Mouse (Mus musculus): ENCODE data around the gene Lyzl6.
"Not testable (repeated sequence)": the region's sequence is repeated elsewhere in the genome, so short reads cannot be mapped to it uniquely, and the experiment has no call there.

Lyzl6 gene

DNA sequence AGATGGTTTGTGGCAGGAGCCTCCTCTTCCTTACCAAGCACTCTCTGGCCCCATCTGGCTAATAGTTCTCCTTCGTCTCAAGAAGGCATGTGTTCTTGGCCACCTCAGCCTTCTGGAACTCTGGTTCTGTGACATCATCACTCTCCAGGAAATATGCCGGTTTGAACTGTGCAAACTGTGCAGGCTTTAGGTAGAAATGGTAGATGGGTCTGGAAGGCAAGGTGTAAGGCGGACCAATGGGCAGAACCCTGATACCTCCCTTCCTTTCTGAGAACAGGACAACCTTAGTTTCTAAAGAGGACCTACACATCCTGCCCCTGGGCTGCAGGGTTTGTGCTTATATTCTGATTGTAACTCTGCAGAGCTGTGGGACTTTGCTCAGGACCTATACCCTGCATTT is at the start of gene Lyzl6:
Gene Lyzl6, minus strand, starts transcription at position 101 of the 400 bp plus-strand sequence.
- DNase-seq (ENCODE audit: low spot score in 2 of 2), result no peak

DNA sequence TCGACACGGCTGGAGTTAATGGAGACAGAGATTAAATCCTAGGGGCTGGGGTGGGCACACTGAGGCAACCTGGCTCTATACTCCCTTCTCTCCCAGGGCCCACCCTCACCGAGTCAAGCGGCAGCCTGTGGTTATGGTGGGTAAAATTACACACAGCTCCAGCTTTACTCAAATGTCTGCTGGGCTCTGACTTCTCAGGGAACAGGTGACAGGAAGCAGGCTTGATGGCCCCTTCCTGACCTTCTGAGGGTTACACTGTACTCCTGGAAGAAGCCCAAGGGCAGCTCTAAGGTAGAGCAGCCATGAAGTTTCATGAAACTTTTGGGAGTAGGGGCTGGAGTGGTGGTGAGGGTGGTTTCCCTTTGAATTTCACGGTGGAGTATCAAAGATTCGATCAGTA is 48.0 kb upstream of the Lyzl6 start:
- DNase-seq (ENCODE audit: low spot score in 2 of 2), result no peak

DNA sequence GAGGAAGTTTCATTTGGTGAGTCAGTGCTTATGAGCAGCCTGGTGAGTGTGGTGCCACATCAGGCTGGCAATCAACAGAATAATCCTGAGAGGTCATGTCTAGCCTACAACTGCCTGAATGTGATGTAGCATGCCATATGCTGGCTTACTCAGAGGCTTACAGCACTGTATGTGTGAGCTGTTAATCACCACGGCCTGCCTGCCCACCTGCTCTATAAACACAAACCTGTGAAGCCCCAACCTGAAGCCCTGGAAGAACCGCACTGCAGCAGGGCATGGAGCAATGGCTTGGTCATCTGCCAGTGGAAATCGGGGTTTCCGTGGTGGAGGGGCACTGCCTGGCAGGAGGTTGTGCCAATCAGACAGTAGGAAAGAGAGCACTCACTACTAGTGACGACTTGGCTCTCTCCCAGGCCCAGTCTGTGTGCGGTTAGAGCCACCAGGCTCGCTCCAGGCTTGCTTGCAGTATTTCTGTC is 46.6 kb upstream of the Lyzl6 start:
- peak in 1 of 2 experiments; percentile 48 for DNase-seq (ENCODE audit: low spot score in 2 of 2)

DNA sequence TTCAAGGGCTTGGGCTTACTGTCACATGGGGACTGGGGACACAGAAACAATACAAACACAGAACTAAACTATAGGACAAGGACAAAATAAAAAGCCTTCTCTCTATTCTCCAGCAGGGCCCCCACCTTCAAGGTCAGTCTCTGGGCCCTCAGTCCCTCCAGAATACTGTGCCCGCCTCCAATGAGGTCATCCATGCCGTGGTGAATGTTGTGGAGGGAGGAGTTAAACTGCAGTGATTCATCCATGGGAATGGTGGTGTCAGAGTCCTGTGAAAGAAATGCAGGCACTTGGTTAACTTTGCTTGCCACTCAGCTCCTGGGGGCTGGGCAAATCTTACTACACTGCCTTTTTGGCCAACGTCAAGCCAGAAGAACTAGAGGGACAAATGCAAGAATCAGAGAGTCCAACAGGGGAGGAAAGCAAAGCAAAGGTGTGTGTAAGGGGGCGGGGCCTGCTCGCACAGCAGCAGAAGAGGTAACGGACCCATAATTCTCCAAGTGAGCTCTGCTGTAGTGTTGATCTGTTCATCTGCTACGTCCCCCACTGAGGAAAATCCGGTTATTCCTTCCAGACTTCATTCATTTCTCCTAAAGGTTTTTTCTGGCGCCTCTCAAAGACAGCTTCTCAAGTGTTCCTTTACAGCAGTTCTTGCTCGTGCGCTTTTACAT is 45.1 kb upstream of the Lyzl6 start:
- DNase-seq (ENCODE audit: low spot score in 2 of 2), result no peak

DNA sequence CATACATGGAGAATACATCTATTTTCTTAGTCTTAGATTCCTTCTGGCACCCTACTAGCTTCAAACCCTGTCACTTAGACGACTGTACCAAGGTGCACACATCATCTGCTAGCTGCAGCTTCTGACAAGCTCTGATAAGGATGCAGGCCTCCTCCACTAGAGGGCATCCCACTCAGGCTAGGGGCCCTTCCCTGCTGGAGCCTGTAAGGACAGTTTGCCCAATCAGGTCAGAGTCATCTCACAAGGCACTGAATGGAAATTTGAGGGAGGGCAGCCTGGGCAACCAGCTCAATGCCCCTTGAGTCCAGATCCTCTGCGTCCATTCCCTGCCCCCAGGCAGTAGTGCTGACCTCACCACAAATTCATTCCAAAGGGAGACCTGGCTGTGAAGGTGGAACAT is 38.4 kb upstream of the Lyzl6 start:
- not testable (repeated sequence) for DNase-seq (ENCODE audit: low spot score in 2 of 2)

DNA sequence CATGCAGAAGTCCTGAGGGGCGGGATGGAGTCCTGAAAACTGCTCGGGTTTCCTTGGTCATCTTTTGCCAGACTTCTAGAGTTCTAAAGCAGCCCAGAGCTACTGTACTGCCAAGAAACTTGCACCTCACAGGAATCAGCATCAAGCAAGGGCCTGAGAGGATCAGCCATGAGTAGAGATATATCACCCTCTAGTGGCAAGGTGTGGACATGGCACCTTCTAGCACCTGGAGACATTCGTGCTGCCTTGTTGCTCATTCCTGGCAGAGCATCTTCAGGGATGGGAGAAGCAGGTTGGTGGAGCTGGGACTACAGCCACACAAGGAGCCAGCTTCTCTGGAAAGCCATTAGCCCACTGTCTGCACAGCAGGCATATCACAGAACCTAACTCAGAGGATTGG is 36.9 kb upstream of the Lyzl6 start:
- peak; percentile 75 to 79 for DNase-seq (ENCODE audit: low spot score in 2 of 2)

DNA sequence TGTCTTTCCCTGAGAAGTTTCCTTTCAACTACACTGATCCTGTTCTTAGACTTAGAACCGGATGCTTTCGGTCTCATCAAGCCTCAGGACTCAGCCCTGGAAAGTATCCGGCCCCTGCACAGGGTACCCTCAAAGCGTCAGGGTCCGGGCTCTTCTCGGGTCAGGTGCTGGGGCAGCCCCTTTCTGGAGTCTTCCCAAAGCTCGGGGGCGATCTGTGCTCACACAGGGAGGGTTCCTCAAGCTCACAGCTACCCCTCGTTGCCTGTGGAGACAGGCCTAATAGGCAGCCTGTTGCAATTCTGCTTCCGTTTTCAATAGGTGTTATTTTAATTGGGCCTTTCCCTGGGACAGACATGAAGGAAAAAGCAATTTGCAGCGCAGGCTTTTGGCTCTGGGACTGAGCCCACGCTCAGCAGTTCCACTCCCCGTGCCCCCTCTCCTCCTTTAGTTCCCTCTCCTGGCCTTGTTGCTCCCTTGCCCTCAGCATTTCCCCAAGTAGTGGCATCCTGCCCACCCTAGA is 28.3 kb upstream of the Lyzl6 start:
- DNase-seq (ENCODE audit: low spot score in 2 of 2), result no peak

DNA sequence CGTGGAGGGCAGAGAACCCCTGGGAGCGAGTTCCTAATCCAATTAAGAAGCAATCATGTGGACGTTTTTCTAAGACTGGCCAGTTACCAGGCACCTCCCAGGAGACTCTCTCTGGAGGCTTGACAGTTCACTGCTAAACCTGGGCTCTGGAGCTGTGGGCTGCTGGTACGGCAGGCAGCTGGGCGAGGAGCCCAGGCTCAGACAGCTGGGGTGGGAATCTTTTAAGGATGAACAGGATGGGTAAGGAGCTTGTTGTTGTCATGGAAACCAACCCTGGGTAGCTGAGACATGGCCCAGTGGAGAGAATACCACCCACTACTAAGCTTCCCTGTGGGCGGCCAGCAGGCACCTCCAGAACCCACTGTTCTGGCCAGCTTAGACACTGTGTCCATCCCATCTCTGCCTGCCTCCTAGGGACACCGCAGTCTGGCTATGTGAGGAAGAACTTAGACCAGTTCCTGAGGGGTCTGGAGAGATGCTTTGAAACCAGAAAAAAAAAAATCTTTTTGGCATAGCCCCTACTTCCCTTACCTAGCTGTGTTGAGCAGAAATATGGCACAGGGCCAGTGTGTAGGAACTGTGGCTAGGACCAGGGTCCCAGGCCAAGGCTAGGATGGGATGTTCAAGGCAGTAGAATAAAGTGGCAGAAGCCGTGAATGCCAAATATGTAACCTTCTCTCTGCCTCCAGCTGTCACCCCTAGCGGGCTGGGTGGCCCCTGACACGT is 27.7 kb upstream of the Lyzl6 start:
- peak; percentile 87 to 95 for DNase-seq (ENCODE audit: low spot score in 2 of 2)

DNA sequence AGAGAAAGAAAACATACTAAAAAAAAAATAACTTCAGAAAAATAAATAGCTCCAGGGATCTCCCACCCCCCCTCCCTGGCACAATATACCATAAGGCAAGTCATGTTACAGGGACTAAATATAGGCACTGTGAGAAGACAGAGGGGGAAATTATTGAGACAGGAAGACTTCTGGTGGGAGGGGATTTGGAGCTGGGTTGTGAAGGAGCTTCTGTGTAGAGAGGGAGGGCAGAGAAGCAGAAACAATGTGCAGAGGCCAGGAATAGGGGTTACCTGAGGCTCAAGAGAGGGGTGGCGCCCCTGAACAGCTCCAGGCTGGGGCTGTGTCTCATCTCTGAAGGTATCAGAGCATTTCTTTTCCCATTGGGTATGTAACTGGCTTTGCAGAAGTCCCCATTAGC is 27.0 kb upstream of the Lyzl6 start:
- no peak for DNase-seq (ENCODE audit: low spot score in 2 of 2)

DNA sequence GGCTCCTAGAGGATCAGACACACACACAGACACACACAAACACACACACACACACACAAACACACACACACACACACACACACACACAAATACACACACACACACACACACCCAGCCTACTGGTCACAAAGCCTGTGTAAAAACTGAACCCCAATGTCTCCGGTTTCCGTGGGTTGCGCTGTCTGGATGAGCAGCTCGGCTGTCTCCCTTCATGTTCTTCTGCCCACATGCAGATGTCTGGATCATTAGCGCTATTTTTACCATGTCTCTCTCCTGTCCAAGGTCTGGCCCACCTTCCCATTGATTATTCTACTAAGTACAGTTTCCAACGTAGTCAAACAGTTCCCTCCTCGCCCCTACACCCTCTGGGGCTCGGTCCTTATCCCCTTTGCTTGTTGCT is 24.4 kb upstream of the Lyzl6 start:
- DNase-seq (ENCODE audit: low spot score in 2 of 2), result no peak

DNA sequence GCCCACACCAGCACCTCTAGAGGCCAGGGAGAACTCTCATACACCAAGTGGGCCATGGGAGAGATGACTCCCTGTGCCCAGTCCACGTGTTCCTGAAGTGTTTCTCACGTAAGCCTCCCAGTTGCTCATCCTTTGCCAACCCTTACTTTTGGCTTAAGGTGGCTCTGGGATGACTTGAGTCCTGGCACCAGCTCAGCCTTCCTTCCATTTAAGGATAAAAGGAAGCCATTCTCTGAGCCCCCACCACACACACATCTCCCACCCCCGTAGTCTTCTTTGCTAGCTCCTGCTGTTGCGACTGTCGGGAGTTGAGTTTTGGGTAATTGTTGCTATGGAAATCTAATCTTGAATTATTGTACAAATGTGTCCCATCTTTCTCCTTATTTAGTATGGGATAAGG is 23.9 kb upstream of the Lyzl6 start:
- DNase-seq (ENCODE audit: low spot score in 2 of 2), result peak; percentile 83 to 86

DNA sequence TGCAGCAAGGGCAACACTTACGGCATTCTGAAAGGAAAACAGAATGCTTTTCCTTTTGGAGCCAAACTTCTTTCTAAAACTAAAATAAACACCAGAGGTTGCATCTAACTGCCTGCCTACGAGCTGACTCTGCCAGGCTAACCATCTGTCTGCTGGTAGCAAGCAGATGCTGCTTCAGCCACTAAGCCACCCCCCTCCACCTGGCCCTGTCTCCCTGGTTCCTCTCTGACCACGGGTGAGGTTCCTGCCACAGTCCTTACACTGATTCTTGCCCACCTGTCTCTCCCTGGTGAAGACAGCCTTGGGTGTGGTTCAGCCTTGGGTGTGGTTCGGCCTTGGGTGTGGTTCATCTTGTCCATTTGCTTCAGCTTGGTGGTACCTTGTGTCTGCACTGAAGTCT is 23.2 kb upstream of the Lyzl6 start:
- DNase-seq (ENCODE audit: low spot score in 2 of 2), result peak; percentile 62 to 70

DNA sequence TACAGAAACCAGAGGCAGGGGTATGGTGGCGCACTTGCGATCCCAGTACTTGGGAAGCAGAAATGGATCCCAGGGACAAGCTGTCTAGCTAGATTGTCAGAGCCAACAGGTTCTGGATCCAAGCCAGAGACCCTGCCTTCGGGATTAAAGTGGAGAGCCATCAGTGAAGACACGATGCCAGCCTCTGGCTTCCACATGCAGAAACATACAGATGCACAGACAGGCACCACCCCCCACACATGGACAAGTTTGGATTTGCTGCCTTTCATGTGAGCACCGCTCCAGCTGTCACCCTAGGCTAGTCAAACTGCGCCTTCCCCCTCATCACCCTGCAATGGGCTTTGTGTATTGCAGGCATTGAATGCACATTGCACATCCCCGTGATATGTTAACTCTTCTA is 19.5 kb upstream of the Lyzl6 start:
- no peak for DNase-seq (ENCODE audit: low spot score in 2 of 2)

DNA sequence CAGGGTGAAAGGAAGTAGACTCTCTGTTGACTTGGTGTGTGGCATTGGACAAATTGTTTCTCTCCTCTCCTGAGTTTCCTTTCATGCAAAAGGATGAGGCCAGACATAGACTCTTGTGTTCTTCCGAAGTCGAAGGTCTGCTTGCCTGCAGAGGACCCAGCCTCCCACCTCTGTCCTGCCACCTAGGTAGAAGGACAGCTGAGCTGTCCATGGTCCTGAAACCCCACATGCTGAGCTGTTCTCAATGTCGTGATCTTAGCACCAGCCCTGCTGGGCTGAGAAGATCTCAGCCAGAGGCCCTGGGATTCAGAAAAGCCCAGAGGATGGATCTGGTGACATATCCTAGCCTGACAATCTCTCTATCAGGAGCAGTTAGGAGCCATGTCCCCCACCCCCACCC is 17.8 kb upstream of the Lyzl6 start:
- DNase-seq (ENCODE audit: low spot score in 2 of 2), result no peak

DNA sequence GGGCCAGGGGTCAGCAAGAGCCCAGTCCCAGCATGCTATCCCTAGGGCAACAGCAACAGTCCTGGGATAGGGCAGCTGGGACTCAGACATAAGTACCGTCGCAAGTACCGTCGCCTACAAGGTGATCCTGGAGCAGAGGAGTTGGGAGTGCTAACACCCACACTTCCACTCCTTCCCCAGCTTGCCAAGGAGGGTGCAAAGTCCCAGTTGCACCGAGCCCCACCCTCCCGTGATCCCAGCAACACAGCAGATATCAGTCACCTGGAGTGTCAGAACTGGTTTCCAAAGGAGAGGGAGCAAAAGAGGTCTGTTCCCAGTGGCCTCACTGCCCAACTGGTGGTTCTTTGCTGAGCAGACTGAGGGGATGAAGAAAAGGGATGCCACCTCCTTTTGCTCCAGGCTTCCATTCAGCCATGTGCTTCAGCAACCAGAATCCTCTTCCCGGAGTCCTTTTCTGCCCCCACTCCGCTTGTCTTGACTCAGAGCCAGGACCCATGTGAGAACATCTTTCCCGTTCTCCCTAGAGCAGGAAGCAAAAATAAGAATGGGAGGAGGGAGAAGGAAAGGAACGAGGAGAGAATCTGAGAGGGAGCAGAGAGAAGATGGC is 14.8 kb upstream of the Lyzl6 start:
- peak; percentile 57 to 72 for DNase-seq (ENCODE audit: low spot score in 2 of 2)

DNA sequence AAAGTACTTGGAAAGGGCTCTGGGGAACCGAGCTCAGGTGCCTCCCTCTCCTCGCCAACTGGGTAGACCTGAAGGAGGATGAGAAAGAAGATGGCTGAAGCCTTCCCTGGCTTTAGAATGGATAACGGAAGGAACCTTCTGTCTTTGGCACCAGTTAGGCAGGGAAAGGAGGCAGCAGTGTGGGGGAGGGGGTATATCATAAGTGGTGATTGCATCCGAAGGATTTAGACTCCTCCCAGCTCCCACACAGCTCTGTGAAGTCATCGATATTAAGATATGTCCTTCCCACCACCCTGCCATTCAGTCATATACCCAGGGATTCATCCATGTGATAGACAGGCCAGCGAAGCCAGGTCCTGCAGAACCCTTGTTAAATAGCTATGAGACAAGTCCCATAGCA is 12.7 kb upstream of the Lyzl6 start:
- peak in 1 of 2 experiments; percentile 62 for DNase-seq (ENCODE audit: low spot score in 2 of 2)

DNA sequence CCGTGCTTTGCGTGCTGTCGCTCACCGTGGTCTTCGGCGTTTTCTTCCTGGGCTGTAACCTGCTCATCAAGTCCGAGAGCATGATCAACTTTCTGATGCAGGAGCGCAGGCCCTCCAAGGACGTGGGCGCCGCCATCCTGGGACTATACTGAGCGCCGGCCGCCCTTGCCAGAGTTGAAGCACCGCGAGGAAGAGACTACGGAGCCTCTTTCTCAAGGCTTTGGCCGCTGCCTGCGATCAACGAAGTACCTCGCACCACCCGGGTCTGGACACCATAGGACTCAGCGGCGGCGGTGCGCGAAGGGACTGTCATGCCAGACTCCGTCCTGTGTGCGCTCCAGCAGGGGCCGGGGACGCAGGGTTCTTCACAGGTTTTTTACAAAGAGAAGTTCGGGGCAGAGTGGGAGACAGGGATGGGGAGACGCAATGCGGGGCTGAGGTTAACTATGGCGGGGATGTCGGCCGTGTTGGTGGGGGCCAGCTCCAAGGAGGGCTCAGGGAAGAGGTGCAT is 11.3 kb upstream of the Lyzl6 start:
- DNase-seq (ENCODE audit: low spot score in 2 of 2), result peak in 1 of 2 experiments; percentile 41

DNA sequence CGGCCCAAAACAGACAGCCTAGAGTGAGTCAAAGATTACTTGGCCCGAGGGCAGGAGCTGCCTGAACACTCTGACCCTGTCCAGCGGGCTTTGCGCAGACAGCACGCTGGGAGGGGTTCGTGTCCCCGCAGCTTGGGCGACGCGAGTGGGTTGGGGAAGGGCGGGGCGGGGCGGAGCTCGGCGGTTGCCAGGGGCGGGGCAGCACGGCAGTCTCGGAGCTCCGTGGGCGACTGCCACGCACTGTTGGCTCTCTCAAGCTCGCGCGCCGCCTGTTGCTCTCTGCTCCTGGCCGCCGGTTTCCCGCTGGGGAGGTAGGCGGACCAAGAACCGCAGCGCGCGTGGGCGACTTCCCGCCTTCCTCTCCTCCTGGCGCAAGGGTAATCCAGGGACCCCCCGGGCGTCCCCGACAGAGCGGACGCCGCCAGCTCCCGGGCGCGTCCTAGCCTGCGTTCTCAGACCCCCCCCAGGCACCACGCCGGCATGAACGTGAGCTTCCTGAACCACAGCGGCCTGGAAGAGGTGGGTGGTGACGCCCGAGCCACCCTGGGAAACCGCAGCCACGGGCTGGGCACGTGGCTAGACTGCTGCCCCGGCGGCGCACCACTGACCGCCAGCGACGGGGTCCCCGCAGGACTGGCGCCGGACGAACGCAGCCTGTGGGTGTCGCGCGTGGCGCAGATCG is 10.8 kb upstream of the Lyzl6 start, which contains the start of gene Rprml:
Gene Rprml, plus strand, starts transcription at position 270 of the 682 bp plus-strand sequence.
- peak; percentile 90 to 91 for DNase-seq (ENCODE audit: low spot score in 2 of 2)

DNA sequence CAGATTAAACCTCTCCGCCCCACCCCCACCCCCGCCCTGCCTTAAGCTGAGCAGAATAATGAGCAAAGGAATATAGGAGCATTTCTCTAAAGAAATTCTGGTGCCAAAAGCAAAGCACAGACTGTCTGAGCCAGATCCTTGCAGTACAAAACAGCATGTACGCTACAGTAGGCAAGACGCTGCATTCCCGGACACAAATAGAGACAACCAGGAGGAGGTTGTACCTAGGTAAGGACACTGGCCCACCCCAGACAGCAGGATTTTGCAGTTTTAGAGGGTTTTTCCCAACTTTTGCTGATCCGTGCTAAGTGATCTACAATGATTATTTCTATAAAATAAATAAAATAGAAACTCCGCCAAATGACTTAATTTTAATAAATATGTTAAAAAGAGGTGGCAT is 10.0 kb upstream of the Lyzl6 start:
- DNase-seq (ENCODE audit: low spot score in 2 of 2), result peak in 1 of 2 experiments; percentile 65

DNA sequence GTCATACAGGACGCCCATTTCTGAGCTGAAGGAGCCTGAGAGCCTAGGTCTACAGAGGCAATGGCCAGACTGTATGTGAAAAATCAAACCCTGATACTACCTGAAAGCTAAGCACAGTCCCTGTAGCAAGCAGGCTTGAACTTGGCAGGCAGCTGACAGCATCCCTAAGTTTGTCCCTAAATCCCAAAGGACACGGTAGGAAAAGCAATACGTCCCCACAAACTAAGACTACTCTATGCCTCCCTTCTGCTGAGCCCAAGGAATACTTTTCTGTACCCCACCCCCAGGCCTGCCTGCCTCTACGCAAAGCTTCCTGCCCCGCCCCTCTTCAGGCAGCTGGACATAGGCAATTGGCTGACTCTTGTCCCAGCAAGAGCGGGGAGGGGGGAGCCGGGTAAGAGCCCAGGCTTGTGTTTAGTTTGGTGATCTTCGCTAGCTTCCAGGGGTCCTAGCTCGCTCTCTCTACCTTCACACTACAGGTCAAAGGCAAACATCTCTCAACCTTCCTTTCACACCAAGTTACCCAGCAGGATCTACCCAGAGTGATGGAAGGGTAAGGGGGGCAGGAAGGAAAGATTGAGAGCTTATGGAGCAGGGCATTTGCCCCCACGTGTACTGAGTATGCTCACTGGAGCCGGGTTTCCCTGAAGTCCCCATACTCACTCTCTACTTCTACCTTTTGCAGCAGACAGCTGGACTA is 9.4 kb upstream of the Lyzl6 start:
- DNase-seq (ENCODE audit: low spot score in 2 of 2), result no peak

DNA sequence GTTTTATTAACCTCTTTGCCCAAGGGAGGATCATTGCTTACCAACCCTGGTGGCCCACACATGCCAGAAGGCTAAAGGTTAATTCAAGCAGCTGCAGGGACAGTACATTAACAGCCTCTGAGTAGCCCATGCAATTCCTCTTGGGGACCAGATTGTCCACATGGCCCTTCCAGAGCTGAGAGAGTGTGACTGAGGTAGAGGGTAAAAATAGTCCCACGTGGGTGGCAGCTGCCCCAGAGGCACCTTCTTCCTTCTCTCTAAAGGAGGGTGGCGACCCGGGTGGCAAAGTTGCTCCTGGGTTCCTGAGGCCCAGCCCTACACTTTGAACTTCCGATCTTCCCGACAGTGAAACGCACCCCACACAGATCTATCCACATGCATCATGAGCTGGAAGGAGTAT is 7.6 kb upstream of the Lyzl6 start:
- DNase-seq (ENCODE audit: low spot score in 2 of 2), result no peak
